Mouse (Mus musculus): ENCODE measurements around the gene Olfr906. TPM values are rescaled to one million over a fixed set of nuclear protein-coding genes. Genes with fewer than 3 reads are reported as not detected.

Olfr906 gene
- total RNA-seq (2021), result not detected
- long read RNA-seq, experiment 1, result 0 reads
- long read RNA-seq, experiment 2, result 0 reads

DNA sequence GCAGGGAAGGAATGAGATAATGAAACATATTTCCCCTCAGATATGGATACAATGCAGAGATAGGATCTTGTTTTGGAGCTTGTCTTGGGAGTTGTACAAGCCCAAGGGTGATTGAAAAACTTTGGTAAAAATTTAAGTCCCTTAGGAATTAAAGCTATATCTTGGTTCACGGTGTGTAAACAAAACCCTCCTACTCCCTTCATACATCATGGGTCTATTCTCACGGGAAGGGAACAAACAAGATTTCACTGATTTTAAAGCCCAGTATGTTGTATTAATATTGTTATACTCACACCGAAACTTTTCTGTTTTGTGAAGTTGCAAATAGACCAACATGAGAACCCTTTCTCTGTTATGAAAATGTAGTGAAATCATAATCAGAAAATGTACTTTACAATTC lies at the start of gene Olfr906:
Gene Olfr906 (plus strand): TSS at position 301 of the 400 bp plus-strand sequence.
- no peak for DNase-seq

DNA sequence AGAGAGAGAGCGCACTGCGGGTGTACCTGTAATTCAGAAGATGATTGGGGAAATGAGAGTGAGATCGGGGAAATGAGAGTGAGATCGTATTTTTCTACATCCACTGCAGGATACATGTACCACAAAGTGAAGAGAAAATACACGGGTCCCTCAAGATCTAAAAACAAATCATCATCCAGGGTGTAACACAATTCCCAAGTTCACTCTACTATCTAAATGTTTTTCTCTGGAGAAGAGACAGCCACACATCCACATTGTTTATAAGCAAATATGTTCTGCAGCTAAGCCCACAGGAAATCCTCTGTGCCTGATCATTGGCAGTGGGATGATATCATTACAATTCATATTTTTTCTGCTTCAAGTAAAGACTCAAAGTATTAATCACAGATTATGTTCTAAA lies 39.5 kb upstream of the Olfr906 start, which contains the start of gene Olfr902:
Gene Olfr902 (plus strand): TSS at position 301 of the 400 bp plus-strand sequence.
- DNase-seq, result no peak

GRCm38 (mm10) chr9:38462844-38463243 lies 24.0 kb upstream of the Olfr906 start, which contains the start of gene Olfr904:
Gene Olfr904, plus strand, starts transcription at chr9:38463144.
- no peak for DNase-seq

GRCm38 (mm10) chr9:38470807-38471206 lies 16.1 kb upstream of the Olfr906 start, which contains the start of gene Olfr905:
Gene Olfr905, plus strand, starts transcription at chr9:38471107.
- DNase-seq, result no peak

DNA sequence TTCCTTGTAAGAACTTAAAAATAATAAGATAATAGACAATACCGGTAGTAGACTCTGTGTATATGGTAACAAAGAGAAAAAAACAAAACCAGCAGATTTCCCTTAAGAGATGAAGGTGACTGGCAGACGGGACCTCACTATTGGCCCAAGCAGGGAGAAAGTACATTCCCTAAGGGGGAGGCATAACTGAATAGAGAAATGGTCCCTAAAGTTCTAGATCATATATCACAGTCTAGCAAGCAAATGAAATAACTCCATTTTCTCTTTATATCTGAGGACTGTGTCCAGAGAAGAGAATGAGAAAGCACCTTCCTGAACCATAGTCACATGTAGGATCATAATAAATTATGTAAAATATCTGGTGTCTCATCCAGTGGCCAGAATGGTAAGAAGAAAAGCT lies 8.6 kb downstream of the Olfr906 start, which contains the start of gene Olfr907:
Gene Olfr907 (plus strand): TSS at position 301 of the 400 bp plus-strand sequence.
- no peak for DNase-seq

GRCm38 (mm10) chr9:38512353-38512752 lies 25.5 kb downstream of the Olfr906 start:
- no peak for DNase-seq

DNA sequence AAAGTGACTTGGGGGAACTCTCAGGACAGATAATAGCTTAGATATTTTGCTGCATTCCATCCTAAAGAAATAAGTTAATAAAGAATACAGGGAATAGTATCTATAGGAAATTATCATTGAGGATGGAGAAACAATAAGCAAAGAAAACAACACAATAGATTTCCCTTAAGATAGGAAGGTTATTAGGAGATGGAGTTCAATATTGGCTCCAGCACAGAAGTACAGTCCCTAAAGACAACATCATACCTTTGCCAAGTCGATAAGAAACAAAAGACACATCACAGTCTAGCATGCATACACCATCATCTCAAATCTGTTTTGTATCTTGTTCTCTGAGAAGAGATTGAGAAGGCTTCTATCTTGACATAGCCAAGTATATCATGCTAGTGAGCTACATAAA lies 34.4 kb downstream of the Olfr906 start, which contains the start of gene Olfr911-ps1:
Gene Olfr911-ps1 (plus strand): TSS at position 301 of the 400 bp plus-strand sequence.
- DNase-seq, result no peak

DNA sequence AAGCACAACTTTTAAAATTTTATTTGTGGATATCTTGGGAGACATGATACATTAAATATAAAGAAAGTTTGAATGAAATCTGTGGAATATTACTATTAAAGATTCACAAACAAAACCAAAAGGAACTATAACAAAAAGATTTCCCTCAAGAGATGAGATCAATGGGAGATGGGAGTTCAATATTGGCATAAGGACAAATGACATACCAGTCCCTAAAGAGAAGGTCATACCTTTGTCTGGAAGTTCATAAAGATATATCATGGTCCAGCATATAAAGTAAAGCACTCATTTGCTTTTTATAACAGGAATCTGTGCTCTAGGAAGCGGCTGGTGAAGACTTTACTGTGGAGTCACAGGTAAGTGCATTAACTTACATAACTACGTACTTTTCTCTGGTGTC lies 50.7 kb downstream of the Olfr906 start, which contains the start of gene Olfr910:
Gene Olfr910 (plus strand): TSS at position 301 of the 400 bp plus-strand sequence.
- no peak for DNase-seq

Other genes starting within 250 kb of the Olfr906 start
- not detected for gene Olfr143, start 234.3 kb upstream of the Olfr906 start, total RNA-seq (2021)
- not detected for gene Olfr895, start 219.2 kb upstream of the Olfr906 start, total RNA-seq (2021)
- not detected for gene Olfr896-ps1, start 196.0 kb upstream of the Olfr906 start, total RNA-seq (2021)
- gene Olfr25, start 158.0 kb upstream of the Olfr906 start, total RNA-seq (2021), result not detected
- not detected for gene Olfr898, start 138.7 kb upstream of the Olfr906 start, total RNA-seq (2021)
- not detected for gene Olfr250, start 120.2 kb upstream of the Olfr906 start, total RNA-seq (2021)
- not detected for gene Olfr251, start 110.0 kb upstream of the Olfr906 start, total RNA-seq (2021)
- gene Olfr147, start 85.4 kb upstream of the Olfr906 start, total RNA-seq (2021), result not detected
- not detected for gene Olfr901, start 57.6 kb upstream of the Olfr906 start, total RNA-seq (2021)
- gene Olfr902, start 39.4 kb upstream of the Olfr906 start, total RNA-seq (2021), result not detected
- gene Olfr904, start 23.9 kb upstream of the Olfr906 start, total RNA-seq (2021), result not detected
- not detected for gene Olfr905, start 16.0 kb upstream of the Olfr906 start, total RNA-seq (2021)
- gene Olfr907, start 8.7 kb downstream of the Olfr906 start, total RNA-seq (2021), result not detected
- not detected for gene Olfr911-ps1, start 34.5 kb downstream of the Olfr906 start, total RNA-seq (2021)
- not detected for gene Olfr910, start 50.8 kb downstream of the Olfr906 start, total RNA-seq (2021)
- not detected for gene Olfr912, start 93.1 kb downstream of the Olfr906 start, total RNA-seq (2021)
- gene Olfr913, start 105.7 kb downstream of the Olfr906 start, total RNA-seq (2021), result not detected
- not detected for gene Olfr914, start 118.0 kb downstream of the Olfr906 start, total RNA-seq (2021)
- gene Olfr916, start 172.8 kb downstream of the Olfr906 start, total RNA-seq (2021), result not detected
- not detected for gene Olfr917, start 178.8 kb downstream of the Olfr906 start, total RNA-seq (2021)
- gene Olfr918, start 187.5 kb downstream of the Olfr906 start, total RNA-seq (2021), result not detected
- gene Olfr919, start 216.6 kb downstream of the Olfr906 start, total RNA-seq (2021), result not detected
- gene Vwa5a, start 231.2 kb downstream of the Olfr906 start, total RNA-seq (2021), result 10 to 100 TPM; 11.2 to 13.2 TPM

Measured in gastrocnemius, postnatal 25 days (tissue).